Mouse (Mus musculus): ENCODE data around the gene Slc27a1.

DNA sequence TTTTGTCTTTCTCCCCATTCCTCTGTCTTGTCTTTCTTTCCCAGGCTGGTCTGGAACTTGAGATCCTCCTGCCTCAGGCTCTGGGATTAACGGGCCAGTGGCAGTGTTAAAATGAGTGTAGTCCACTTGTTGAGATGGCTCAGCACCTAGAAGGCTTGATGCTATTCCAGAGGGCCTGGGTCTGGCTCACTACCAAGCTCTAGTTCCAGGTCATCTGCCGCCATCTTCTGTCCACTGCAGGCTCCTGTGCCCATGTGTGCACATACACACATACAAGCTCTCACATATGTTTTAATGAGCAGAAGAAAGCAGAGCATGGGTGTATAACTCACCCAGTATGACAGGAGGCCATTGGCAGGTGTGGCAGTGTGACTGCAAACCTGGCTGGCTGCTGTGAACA is 3.4 kb downstream of the Slc27a1 start:
- TF ChIP-seq FLI1 (IDR thresholded peaks at IDR 0.05; ENCODE audit: low read length) = no peak
- no peak for TF ChIP-seq GATA1 (IDR thresholded peaks at IDR 0.05; ENCODE audit: borderline replicate concordance, low read length)

Data from megakaryocyte, embryonic 14.5 days (primary cell).